Mouse (Mus musculus): ENCODE data around the gene 1700067P10Rik. TPM values are rescaled to one million over a fixed set of nuclear protein-coding genes. Genes with fewer than 3 reads are reported as not detected.

Gene 1700067P10Rik
- polyA plus RNA-seq, 1 experiment from 2014 or later = not detected

Other genes starting within 250 kb of the 1700067P10Rik start
- gene Foxp4, start 164.7 kb upstream of the 1700067P10Rik start, polyA plus RNA-seq (2016; fragmentation: Nextera tagmentation; extraction: Ambion mirVana) = 23.2 and 27.2 TPM in 2 replicates
- gene 1700122O11Rik, start 51.0 kb upstream of the 1700067P10Rik start, polyA plus RNA-seq (2016; fragmentation: Nextera tagmentation; extraction: Ambion mirVana) = not detected in 2 replicates
- gene 9830107B12Rik, start 56.9 kb downstream of the 1700067P10Rik start, polyA plus RNA-seq (2016; fragmentation: Nextera tagmentation; extraction: Ambion mirVana) = not detected in 2 replicates
- not detected in 2 replicates for gene A530064D06Rik, start 78.0 kb downstream of the 1700067P10Rik start, polyA plus RNA-seq (2016; fragmentation: Nextera tagmentation; extraction: Ambion mirVana)
- gene Trem1, start 143.4 kb downstream of the 1700067P10Rik start, polyA plus RNA-seq (2016; fragmentation: Nextera tagmentation; extraction: Ambion mirVana) = 0.05 TPM in 1 of 2 replicates, not detected in the other
- gene Trem3, start 158.5 kb downstream of the 1700067P10Rik start, polyA plus RNA-seq (2016; fragmentation: Nextera tagmentation; extraction: Ambion mirVana) = 0.14 TPM in 1 of 2 replicates, not detected in the other
- gene Treml4, start 175.0 kb downstream of the 1700067P10Rik start, polyA plus RNA-seq (2016; fragmentation: Nextera tagmentation; extraction: Ambion mirVana) = 0.34 TPM in 1 of 2 replicates, not detected in the other
- 0.25 and 0.54 TPM in 2 replicates for gene Treml2, start 210.2 kb downstream of the 1700067P10Rik start, polyA plus RNA-seq (2016; fragmentation: Nextera tagmentation; extraction: Ambion mirVana)
- gene B430306N03Rik, start 226.8 kb downstream of the 1700067P10Rik start, polyA plus RNA-seq (2016; fragmentation: Nextera tagmentation; extraction: Ambion mirVana) = 0.09 TPM in 1 of 2 replicates, not detected in the other